Mouse (Mus musculus): ENCODE results near the gene Usp44. TPM values are rescaled to one million over a fixed set of nuclear protein-coding genes. Genes with fewer than 3 reads are reported as not detected.
A peak's percentile ranks its signal among the peaks of the same experiment; 100 is the strongest.
"Not testable (repeated sequence)": the region's sequence is repeated elsewhere in the genome, so short reads cannot be mapped to it uniquely, and the experiment has no call there.

Gene Usp44
- polyA plus RNA-seq, 1 experiment from 2014 or later: 9.1 TPM

DNA sequence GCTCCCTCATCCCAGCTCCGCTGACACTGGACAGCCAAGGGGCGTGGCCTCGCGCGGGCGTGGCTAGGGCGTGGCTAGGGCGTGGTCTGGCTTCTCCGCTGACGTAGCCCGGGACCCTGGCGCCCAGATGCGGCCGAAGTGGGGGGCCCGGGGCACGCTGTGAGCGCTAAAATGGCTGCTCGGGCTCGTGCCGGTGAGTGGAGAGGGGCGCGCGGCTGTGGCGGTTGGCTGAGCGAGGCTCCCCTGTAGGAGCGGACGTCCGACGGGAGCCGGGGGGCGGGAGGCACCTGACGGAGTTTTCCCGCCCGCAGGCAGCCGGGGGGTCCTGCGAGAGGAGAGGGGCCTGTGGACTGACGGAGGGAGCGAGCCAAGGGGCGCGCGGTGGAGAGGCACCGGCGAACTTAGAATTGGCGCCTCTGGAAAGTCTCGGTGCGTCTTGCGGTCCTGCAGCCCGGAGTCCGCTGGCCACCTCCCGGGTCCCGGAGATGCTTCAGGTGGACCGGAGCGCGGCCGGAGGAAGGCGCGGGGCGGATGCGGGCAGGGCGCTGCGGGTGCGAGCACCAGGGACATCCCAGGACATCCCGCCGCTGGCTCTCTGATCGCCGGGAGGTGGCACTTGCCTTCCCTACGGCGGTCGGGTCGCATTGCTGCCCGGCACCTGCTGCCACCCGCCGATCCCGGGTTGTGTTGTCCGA is 2.5 kb downstream of the Usp44 start:
- Histone ChIP-seq H3K36me3 (ENCODE audit: control insufficient read depth, insufficient read depth, low read length) (no peaks in the 10 kb centered on the region), H3K27me3 (ENCODE audit: control insufficient read depth, insufficient read depth, low read length) (peaks cover 11% of the 10 kb centered on the region), H3K4me2 (ENCODE audit: low read depth) (peak overlapping the region; percentile 96), H3K4me3 (ENCODE audit: low read depth, low read length) (peak overlapping the region; percentile 81), H3K4me1 (ENCODE audit: control insufficient read depth, insufficient read depth, low read length) (0 out of 2 replicates have a peak, but pooled peaks cover 4% of the 10 kb centered on the region), H3K27ac (ENCODE audit: low read depth, low read length) (no peak overlapping the region), H3K9ac (ENCODE audit: low read length) (peak overlapping the region; percentile 66), H3K9me3 (ENCODE audit: control insufficient read depth, low read length) (no peaks in the 10 kb centered on the region)
- ATAC-seq (ENCODE audit: insufficient read depth, low FRiP score, low TSS enrichment) (peak; percentile 95), DNase-seq (ENCODE audit: low spot score) (peak; percentile 92)
- WGBS: under 1% methylated on average over 56 of the region's 75 CpGs

DNA sequence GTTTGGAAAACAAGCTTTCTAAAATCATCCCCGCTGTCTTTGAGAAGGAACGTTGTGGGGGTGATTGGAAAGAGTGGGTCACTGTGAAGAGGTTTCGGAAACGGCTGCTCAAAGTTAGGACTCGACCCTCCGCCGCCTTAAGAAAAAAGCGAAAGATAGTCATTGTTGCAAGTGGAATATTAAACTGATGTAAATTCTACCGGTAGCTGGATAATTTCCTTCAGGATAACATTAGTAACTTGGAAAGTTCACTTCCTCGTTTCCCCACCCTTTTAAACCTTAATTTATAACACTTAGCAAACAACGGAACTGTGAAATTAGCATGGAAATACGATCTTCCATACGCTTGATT is 3.0 kb downstream of the Usp44 start:
- WGBS: 2% methylated on average over 13 of the region's 13 CpGs
- Histone ChIP-seq H3K4me1 (ENCODE audit: control insufficient read depth, insufficient read depth, low read length) (0 out of 2 replicates have a peak, but pooled peaks cover 4% of the 10 kb centered on the region), H3K4me3 (ENCODE audit: low read depth, low read length) (peak overlapping the region; percentile 81), H3K27ac (ENCODE audit: low read depth, low read length) (no peak overlapping the region), H3K9ac (ENCODE audit: low read length) (peak overlapping the region; percentile 66), H3K27me3 (ENCODE audit: control insufficient read depth, insufficient read depth, low read length) (peaks cover 11% of the 10 kb centered on the region), H3K36me3 (ENCODE audit: control insufficient read depth, insufficient read depth, low read length) (no peaks in the 10 kb centered on the region), H3K4me2 (ENCODE audit: low read depth) (peak overlapping the region; percentile 96), H3K9me3 (ENCODE audit: control insufficient read depth, low read length) (no peaks in the 10 kb centered on the region)
- ATAC-seq (ENCODE audit: insufficient read depth, low FRiP score, low TSS enrichment): no peak
- no peak for DNase-seq (ENCODE audit: low spot score)

DNA sequence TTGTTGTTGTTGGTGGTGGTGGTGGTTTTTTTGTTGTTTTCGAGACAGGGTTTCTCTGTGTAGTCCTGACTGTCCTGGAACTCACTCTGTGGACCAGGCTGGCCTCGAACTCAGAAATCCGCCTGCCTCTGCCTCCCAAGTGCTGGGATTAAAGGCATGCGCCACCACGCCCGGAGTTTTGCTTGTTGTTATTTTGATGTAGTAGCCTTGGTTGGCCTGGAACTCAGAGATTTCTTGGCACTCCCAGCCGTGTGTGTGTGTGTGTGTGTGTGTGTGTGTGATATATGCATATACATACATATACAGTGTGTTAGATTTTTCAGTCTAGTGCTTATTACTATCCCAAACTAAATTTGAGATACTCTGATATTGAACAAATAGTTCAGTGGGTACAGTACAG is 3.8 kb downstream of the Usp44 start:
- WGBS: 92% methylated on average over 7 of the region's 7 CpGs
- H3K4me2 ChIP-seq (ENCODE audit: low read depth); DNase-seq (ENCODE audit: low spot score); H3K4me3 ChIP-seq (ENCODE audit: low read depth, low read length); H3K9ac ChIP-seq (ENCODE audit: low read length); ATAC-seq (ENCODE audit: insufficient read depth, low FRiP score, low TSS enrichment); H3K4me1 ChIP-seq (ENCODE audit: control insufficient read depth, insufficient read depth, low read length); H3K36me3 ChIP-seq (ENCODE audit: control insufficient read depth, insufficient read depth, low read length); H3K27ac ChIP-seq (ENCODE audit: low read depth, low read length); H3K9me3 ChIP-seq (ENCODE audit: control insufficient read depth, low read length): not testable (repeated sequence)
- peaks cover 11% of the 10 kb centered on the region for H3K27me3 ChIP-seq (ENCODE audit: control insufficient read depth, insufficient read depth, low read length)

DNA sequence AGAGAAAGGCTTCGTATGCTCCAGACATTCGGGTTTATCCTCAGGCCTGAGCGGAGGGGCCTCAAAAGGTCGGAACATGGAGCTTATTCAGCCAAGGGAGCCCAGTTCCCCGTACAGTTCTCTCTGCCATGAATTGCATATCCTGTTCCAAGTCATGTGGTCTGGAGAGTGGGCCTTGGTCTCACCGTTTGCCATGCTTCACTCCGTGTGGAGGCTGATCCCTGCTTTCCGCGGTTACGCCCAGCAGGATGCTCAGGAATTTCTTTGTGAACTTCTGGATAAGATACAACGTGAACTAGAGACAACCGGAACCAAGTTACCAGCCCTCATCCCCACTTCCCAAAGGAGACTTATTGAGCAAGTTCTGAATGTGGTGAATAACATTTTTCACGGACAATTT is 15.4 kb downstream of the Usp44 start:
- H3K4me1 ChIP-seq (ENCODE audit: control insufficient read depth, insufficient read depth, low read length): no peaks in the 10 kb centered on the region
- no peak overlapping the region for H3K9ac ChIP-seq (ENCODE audit: low read length)
- DNase-seq (ENCODE audit: low spot score) (peak; percentile 7), ATAC-seq (ENCODE audit: insufficient read depth, low FRiP score, low TSS enrichment) (no peak)
- WGBS: 94% methylated on average over 13 of the region's 13 CpGs
- no peaks in the 10 kb centered on the region for H3K27me3 ChIP-seq (ENCODE audit: control insufficient read depth, insufficient read depth, low read length)
- H3K36me3 ChIP-seq (ENCODE audit: control insufficient read depth, insufficient read depth, low read length): peaks cover 7% of the 10 kb centered on the region
- H3K27ac ChIP-seq (ENCODE audit: low read depth, low read length): no peak overlapping the region
- no peak overlapping the region for H3K4me2 ChIP-seq (ENCODE audit: low read depth)
- H3K9me3 ChIP-seq (ENCODE audit: control insufficient read depth, low read length): peaks cover 4% of the 10 kb centered on the region; the same call in 1 of the 2 replicates
- no peak overlapping the region for H3K4me3 ChIP-seq (ENCODE audit: low read depth, low read length)

DNA sequence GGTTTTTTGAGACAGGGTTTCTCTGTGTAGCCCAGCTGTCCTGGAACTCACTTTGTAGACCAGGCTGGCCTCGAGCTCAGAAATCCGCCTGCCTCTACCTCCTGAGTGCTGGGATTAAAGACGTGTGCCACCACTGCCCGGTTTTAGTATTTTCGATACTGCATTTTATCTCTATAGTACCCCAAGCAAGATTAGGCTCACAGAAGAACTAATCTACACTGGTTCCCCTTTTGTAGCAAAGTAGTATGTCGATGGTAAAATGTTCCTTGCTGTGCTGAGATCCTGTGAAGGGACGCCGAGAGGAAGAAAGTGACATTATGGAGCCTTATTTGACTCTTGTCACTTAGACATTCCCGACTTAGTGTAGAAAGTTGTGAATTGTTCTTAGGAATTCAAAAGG is 23.8 kb downstream of the Usp44 start:
- whole genome bisulfite sequencing: 91% methylated on average over 9 of the region's 9 CpGs

DNA sequence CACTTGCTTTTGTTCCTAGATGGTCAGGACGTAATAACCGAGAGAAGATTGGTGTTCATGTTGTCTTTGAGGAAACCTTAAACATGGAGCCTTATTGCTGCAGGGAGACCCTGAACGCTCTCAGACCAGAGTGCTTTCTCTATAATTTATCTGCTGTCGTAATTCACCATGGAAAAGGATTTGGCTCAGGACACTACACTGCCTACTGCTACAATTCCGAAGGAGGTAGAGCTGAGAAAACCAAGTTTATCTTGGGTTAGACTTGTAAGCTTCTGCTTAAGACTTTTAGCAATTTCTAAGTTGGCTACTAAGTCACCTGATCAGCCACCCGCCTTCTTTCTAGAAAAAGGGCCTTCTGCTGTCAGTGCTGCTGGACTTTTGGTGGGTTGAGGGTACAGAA is 24.7 kb downstream of the Usp44 start:
- DNase-seq (ENCODE audit: low spot score): no peak
- no peaks in the 10 kb centered on the region for H3K9me3 ChIP-seq (ENCODE audit: control insufficient read depth, low read length)
- no peaks in the 10 kb centered on the region for H3K27me3 ChIP-seq (ENCODE audit: control insufficient read depth, insufficient read depth, low read length)
- H3K4me2 ChIP-seq (ENCODE audit: low read depth): no peak overlapping the region
- no peak overlapping the region for H3K9ac ChIP-seq (ENCODE audit: low read length)
- ATAC-seq (ENCODE audit: insufficient read depth, low FRiP score, low TSS enrichment): no peak
- no peak overlapping the region for H3K4me3 ChIP-seq (ENCODE audit: low read depth, low read length)
- no peak overlapping the region for H3K27ac ChIP-seq (ENCODE audit: low read depth, low read length)
- H3K4me1 ChIP-seq (ENCODE audit: control insufficient read depth, insufficient read depth, low read length): no peaks in the 10 kb centered on the region
- H3K36me3 ChIP-seq (ENCODE audit: control insufficient read depth, insufficient read depth, low read length): 0 out of 2 replicates have a peak, but pooled peaks cover 2% of the 10 kb centered on the region
- WGBS: 88% methylated on average over 6 of the region's 6 CpGs

More for the DNA sequence above, 23.8 kb downstream of the Usp44 start:
- H3K4me2 ChIP-seq (ENCODE audit: low read depth): no peak overlapping the region
- H3K9me3 ChIP-seq (ENCODE audit: control insufficient read depth, low read length): no peaks in the 10 kb centered on the region
- H3K27me3 ChIP-seq (ENCODE audit: control insufficient read depth, insufficient read depth, low read length): no peaks in the 10 kb centered on the region
- ATAC-seq (ENCODE audit: insufficient read depth, low FRiP score, low TSS enrichment) (no peak), DNase-seq (ENCODE audit: low spot score) (no peak)
- no peak overlapping the region for H3K9ac ChIP-seq (ENCODE audit: low read length)
- no peaks in the 10 kb centered on the region for H3K4me1 ChIP-seq (ENCODE audit: control insufficient read depth, insufficient read depth, low read length)
- no peak overlapping the region for H3K4me3 ChIP-seq (ENCODE audit: low read depth, low read length)
- no peak overlapping the region for H3K27ac ChIP-seq (ENCODE audit: low read depth, low read length)
- 0 out of 2 replicates have a peak, but pooled peaks cover 2% of the 10 kb centered on the region for H3K36me3 ChIP-seq (ENCODE audit: control insufficient read depth, insufficient read depth, low read length)

DNA sequence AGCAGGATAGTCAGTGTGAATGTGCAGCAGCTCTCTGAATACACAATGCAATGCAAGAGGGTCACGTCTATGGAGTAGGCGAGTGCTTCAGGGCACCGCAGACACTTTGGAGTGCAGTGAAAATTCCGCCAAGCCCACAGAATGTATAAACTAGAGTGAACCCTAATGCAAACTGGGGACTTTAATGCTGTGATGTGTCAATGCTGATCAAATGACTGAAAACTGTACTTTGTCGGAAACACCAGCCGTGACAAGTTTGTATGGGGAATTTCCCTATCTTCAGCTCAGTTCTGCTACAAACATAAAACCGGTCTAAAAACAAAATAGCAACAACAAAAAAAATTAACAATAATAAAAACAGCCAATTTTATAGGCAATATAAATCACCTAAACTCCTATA is 37.0 kb downstream of the Usp44 start:
- Histone ChIP-seq H3K9ac (ENCODE audit: low read length) (no peak overlapping the region), H3K4me2 (ENCODE audit: low read depth) (no peak overlapping the region), H3K36me3 (ENCODE audit: control insufficient read depth, insufficient read depth, low read length) (peaks cover 10% of the 10 kb centered on the region; the same call in 1 of the 2 replicates), H3K27ac (ENCODE audit: low read depth, low read length) (no peak overlapping the region), H3K9me3 (ENCODE audit: control insufficient read depth, low read length) (no peaks in the 10 kb centered on the region), H3K4me1 (ENCODE audit: control insufficient read depth, insufficient read depth, low read length) (no peaks in the 10 kb centered on the region), H3K27me3 (ENCODE audit: control insufficient read depth, insufficient read depth, low read length) (no peaks in the 10 kb centered on the region), H3K4me3 (ENCODE audit: low read depth, low read length) (no peak overlapping the region)
- WGBS: 93% methylated on average over 7 of the region's 7 CpGs
- no peak for ATAC-seq (ENCODE audit: insufficient read depth, low FRiP score, low TSS enrichment)
- DNase-seq (ENCODE audit: low spot score): no peak

DNA sequence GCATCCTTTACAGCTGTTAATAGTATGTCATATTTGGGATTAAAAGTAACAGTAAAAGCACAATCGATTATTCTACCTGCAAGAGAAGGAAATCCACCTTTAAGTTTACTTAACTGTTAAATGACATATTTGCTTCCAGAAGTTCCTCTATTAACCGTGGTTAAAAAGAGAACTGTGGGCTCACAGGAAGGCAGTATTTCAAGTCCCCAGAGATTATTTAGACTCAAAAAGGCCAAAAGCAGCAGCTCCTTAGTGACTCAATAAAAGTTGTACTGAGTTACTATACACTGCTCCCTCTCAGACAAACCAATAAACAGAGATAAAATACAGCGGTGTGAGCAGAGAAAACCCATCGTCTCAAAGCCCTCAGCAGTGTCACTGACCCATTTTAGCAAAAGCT is 37.5 kb downstream of the Usp44 start:
- DNase-seq (ENCODE audit: low spot score) (peak; percentile 1), ATAC-seq (ENCODE audit: insufficient read depth, low FRiP score, low TSS enrichment) (no peak)
- Histone ChIP-seq H3K4me3 (ENCODE audit: low read depth, low read length) (no peak overlapping the region), H3K27ac (ENCODE audit: low read depth, low read length) (no peak overlapping the region), H3K4me1 (ENCODE audit: control insufficient read depth, insufficient read depth, low read length) (no peaks in the 10 kb centered on the region), H3K27me3 (ENCODE audit: control insufficient read depth, insufficient read depth, low read length) (no peaks in the 10 kb centered on the region), H3K9me3 (ENCODE audit: control insufficient read depth, low read length) (no peaks in the 10 kb centered on the region), H3K4me2 (ENCODE audit: low read depth) (no peak overlapping the region), H3K36me3 (ENCODE audit: control insufficient read depth, insufficient read depth, low read length) (peaks cover 10% of the 10 kb centered on the region; the same call in 1 of the 2 replicates), H3K9ac (ENCODE audit: low read length) (no peak overlapping the region)
- WGBS: 90% methylated on average over 4 of the region's 4 CpGs

DNA sequence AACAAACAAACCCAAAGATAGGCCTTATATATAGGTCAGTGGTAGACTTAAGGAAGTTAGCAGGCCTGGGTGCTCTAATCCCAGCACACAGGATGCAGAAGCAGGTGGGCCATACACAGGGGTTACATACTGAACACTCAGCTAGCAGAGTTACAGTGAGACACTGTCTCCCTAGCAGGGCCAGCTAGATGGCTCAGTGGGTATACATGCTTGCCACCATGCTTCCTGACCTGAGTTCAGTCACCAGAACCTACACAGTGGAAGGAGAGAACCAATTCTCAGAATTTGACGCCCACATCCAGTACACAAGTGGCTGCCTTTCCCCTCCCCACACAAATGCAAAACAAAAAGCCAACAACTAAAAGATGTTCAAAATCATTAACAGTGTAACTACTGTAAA is 45.4 kb downstream of the Usp44 start:
- ATAC-seq (ENCODE audit: insufficient read depth, low FRiP score, low TSS enrichment) (no peak), DNase-seq (ENCODE audit: low spot score) (no peak)
- H3K27ac ChIP-seq (ENCODE audit: low read depth, low read length): no peak overlapping the region
- H3K4me3 ChIP-seq (ENCODE audit: low read depth, low read length): no peak overlapping the region
- no peaks in the 10 kb centered on the region for H3K4me1 ChIP-seq (ENCODE audit: control insufficient read depth, insufficient read depth, low read length)
- no peaks in the 10 kb centered on the region for H3K27me3 ChIP-seq (ENCODE audit: control insufficient read depth, insufficient read depth, low read length)
- H3K36me3 ChIP-seq (ENCODE audit: control insufficient read depth, insufficient read depth, low read length): peaks cover 2% of the 10 kb centered on the region; the same call in 1 of the 2 replicates
- H3K9ac ChIP-seq (ENCODE audit: low read length): no peak overlapping the region
- 72% methylated on average over 1 of the region's 1 CpGs for WGBS
- H3K9me3 ChIP-seq (ENCODE audit: control insufficient read depth, low read length): no peaks in the 10 kb centered on the region
- H3K4me2 ChIP-seq (ENCODE audit: low read depth): no peak overlapping the region
